Mouse (Mus musculus): ENCODE results near the gene Slc5a5. TPM values are rescaled to one million over a fixed set of nuclear protein-coding genes. Genes with fewer than 3 reads are reported as not detected.
"Not testable (repeated sequence)": the region's sequence is repeated elsewhere in the genome, so short reads cannot be mapped to it uniquely, and the experiment has no call there.

The Slc5a5 gene
- polyA plus RNA-seq, 3 experiments from 2014 or later = not detected

DNA sequence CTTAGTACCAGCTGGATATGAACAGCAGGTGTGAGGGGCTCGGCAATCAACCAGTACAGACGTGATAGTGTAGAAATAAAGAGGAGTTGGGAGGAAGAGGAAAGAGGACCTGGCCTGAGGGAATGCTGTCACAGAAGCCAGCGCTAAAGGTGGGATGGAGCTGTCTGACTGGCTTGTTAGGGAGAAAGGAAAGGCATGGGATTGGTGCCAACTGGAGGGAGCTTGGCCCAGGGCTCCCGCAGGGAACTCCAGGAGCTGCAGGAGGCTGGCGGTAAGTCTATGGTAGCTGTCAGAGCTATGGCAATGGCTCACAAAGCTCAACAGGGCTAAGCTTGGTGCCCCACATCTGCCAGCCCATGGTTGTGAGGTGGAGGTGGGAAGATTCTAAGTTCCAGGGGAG lies 9.7 kb upstream of the Slc5a5 start:
- no peak for ATAC-seq

DNA sequence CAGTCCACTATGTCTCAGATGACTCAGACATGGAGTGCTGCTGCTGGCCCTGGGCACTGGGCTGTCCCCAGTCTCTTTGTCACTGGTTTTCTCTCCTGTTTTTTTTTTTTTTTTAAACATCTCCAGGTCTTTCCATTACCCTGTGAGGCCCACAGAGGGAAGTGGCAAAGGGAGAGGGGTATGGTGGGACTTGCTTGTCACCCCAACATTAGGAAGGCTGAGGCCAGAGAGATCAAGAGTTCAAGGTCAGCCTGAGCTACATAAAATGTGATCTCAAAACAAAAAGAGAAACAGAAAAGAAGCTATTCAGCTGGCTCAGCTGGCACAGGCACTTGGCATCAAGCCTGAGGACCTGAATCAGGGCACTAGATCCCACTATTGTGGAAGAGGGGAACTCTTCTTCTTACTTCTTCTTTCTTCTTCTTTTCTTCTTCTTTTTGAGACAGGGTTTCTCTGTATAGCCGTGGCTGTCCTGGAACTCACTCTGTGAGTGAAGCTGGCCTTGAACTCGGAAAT lies 8.4 kb upstream of the Slc5a5 start:
- ATAC-seq = no peak

DNA sequence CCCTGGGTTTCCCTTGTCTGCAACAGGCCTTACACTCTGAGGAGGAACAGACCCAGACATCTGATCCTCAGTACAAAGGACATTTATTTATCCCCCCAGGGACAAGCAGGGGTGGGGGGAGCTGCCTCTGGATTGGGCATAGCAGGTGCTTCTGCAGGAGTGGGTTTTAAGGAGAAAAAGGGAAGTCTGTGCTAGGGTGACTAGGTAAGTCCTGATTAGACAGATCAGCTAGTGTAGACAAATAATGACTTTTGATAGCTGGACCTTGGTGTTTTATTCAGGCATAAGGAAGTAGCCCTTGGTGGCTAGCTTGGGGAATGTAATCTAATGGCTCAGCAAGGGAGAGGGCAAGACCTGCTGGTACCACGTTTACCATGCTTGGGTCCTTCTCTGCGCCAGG lies 6.7 kb upstream of the Slc5a5 start:
- no peak for ATAC-seq

DNA sequence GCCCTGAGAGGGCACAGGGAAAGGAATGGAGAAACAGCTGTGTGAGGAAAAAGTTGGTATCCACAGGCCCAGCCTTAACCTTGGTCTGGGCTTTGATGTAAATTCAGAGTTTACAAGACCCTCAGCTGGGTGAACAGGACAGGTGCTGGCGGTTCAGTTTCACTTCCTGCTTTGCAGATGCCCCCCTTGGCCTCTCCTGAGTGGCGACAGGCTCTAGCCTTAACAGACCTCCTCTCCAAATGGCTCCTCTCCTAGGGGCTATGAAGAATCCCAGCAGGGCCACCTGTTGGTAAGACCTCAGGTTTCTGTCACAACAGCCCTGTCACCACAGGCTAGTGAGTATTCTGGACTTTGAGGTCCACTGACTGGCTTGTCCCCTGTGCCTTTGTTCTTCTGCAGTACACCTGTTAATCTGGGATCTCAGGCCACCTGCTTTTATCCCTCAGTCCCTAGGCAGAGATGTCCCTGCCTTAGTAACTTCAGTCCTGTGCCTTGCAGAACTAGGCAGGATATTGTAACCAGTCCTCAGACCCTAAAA lies 6.2 kb upstream of the Slc5a5 start:
- ATAC-seq = no peak

GRCm38 (mm10) chr8:70897681-70898413 lies 5.3 kb upstream of the Slc5a5 start:
- ATAC-seq = peak; percentile 42

DNA sequence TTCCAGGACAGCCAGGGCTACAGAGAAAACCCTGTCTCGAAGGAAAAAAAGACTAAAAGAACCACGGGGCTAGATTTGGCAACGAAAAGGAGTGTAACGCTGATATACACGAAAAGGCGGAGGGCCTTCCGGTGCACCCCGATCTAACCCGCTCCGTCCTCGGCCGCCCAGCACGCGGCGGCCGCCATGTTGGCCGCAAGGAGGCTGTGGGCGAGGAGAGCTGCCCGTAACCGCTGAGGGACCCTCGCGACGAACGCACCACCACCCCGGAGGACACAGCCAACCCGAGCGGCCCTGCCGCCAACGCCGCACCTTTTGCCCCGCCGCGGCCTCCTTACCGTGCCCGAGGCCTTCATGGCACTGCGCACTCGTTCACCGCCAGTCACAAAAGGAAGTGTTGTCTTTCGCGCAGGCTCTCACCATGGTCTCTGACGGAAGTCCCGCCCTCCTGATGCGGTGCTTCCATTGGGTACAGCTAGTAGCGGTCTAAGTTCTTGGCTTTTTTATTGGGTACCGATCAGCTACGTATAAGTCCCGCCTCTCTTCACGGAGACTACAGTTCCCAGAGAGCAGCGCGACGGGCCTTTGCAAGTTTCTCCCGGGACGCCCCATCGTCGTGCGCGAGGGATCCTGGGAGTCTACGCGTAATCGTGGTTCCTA lies 4.6 kb upstream of the Slc5a5 start, which contains the start of gene Rpl18a:
TSS of gene Rpl18a (minus strand) at position 392 of the 660 bp plus-strand sequence.
- ATAC-seq = peak; percentile 98

- no peak for ATAC-seq
Observed at GRCm38 (mm10) chr8:70896316-70897020, 3.9 kb upstream of the Slc5a5 start.

DNA sequence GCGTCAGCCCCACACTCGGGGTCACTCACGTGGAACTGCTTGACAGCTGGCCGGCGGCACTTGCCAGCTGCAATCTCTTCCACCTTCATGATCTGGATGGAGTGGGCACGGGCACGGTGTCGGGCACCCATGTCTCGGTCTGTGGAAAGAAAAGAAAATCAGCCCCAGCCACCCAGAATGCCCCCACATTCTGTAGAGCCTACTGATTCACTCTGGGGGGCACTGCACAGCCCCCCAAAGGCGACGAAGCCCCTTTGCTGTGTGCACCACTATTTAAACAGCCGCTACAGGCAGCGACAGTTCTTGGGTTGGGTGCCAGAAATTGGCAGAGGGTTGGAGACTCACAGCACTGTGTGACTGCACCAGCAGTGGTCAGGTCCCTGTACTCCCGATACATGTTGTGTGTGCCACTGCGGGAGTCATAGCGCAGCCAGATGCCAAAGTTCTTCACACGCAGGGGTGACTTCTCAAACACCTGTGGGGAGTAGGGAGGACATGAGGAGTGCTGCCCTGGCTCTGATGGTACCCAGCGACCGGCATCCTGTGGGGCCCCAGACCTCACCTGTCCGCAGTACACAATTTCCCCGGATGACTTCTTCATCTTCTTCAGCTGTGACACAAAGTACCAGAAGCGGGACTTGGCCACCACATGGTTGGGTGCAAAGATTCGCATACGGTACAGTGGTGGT lies 3.2 kb upstream of the Slc5a5 start:
- ATAC-seq = not testable (repeated sequence)

GRCm38 (mm10) chr8:70894771-70895545 lies 2.4 kb upstream of the Slc5a5 start:
- no peak for ATAC-seq

- ATAC-seq = no peak
Observed at GRCm38 (mm10) chr8:70894385-70894720, 1.8 kb upstream of the Slc5a5 start.

DNA sequence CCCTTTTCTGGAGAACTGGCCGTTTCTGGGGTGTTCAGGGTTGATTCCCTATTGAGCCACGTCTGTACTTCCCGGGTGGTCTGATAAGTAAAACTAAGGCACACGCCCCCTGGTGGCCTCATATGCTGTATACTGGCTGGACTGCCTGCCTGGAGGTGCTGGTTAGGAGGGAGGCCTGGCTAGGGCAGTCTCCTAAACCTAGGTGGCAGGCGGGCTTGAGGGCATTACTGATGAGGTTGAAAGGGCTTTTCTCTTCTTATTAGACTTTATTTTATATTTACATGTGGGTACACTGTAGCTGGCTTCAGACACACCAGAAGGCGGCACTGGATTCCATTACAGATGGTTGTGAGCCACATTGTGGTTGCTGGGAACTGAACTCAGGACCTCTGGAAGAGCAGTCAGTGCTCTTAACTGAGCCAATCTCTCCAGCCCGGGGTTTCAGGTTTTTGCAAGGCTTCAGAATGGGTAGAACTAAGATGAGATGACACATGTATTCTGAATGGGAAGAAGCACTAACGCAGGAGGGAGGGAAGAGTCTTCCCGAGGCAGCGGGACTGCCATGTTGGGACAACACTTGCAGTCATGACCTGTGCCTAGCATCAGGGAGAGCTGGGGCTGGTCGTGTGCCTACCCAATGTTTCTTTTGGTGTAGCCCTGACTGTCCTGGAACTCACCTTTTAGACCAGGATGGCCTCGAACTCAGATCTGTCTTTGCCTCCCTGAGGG lies 1.3 kb upstream of the Slc5a5 start:
- ATAC-seq = no peak

DNA sequence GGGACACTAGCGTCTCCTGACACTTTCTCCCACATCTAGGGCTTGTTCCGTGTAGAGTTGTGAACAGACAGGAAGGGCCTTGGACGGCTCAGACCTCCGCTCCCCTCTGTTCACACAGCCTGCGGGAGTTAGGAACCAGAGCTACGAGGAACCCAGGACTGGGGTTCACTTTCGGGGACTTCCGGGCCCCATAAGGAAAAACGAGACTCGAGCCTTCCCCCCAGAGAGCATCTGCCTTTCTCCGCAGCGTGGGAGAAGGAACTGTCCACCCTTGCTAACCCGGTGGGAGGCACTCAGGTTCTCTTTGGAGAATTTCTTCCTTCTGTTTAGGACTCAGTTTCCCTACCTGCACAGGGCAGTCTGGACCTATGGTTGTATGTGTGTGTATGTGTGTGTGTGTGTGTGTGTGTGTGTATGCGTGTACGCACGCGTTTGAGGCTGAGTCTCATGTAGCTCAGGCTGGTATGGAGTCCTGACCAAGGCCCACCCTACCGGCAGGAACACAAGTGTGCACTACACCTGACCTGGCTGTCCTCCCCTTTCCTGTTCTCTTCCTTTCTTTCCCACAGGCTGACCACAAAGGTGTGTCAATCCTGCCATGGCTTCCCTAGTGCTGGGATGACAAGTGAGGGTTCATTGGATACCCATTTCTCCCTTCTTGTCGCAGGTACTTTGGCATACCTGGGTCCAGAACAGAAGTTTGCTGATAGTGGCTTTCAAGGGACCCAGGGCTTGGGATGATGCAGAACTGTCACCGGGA lies 519 bp upstream of the Slc5a5 start:
- ATAC-seq = no peak

GRCm38 (mm10) chr8:70891356-70891755 lies 1.2 kb downstream of the Slc5a5 start:
- no peak for ATAC-seq

DNA sequence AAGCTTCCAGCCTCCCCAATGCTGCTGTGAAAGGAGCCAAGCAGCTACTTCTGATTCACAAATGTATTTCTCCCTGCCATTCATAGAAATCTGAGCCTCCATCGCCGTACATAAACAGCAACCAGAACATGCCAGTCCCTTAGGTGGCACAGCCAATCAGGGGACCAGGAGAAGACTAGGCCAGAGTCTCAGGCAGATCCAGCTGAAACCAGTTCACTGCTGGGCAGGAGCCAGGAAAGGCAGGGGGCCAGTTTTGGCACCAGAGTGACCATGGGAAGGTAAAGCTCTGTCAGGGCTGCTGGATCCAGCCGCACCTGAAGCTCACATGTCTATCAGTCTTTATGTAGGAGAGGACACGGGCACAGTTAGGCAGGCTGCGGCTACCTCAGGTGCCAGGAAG lies 1.9 kb downstream of the Slc5a5 start:
- no peak for ATAC-seq

DNA sequence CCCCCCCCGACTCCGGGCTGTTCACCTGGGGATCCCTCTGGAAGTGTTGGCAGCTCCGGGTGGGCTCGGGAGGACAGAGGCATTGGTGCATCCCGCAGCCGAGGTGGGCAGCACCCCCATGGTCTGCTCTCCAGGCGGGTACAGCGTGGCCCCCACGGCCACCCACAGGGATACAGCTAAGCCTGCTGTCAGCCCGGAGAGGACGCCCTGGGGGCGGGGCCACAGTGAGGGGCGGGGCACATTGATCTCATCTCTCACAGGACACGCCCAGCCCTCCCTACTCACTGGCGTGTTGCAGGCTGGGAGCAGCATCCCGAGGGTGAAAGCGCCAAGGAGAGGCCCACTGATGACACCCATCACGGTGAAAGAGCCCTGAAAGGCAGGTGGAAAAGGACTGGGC lies 4.9 kb downstream of the Slc5a5 start:
- ATAC-seq = no peak

DNA sequence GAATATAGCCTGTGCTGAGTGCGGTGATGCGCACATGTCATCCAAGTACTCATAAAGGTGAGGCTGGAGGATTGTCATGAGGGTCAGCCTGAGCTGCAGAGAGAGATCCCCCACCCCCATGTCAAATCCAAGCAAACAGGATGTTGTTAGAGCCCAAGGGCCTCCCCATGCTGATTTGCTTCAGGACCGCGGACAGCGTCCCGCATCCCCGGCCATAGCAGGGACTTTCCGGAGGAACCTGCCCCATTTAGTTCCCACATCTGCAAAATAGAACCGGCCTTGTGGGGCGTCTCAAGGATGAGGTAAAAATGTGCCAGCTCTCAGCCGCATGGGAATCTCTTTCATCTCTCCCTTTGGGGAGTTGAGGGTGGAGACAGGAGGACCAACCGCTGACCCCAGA lies 6.9 kb downstream of the Slc5a5 start:
- ATAC-seq = no peak

- no peak for ATAC-seq
Observed at GRCm38 (mm10) chr8:70884683-70885082, 7.9 kb downstream of the Slc5a5 start.

DNA sequence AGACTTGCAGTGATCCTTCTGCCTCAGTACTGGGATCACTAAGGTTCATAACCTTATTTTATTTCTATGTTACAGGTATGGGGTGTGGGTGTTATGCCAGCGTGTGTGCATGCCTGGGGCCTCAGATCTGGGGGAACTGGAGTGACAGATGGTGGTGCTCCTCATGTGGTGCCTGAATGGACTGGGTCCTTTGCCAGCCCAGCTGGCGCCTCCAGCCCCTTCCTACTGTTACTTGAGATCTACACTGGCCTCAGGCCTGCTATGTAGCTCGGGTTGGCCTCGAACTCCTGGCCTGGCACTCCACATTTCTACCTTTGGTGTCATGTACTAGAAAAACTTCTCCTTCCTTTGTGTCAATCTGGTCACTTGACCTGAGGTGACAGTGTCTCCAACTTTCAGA lies 8.4 kb downstream of the Slc5a5 start:
- ATAC-seq = no peak

GRCm38 (mm10) chr8:70880546-70880945 lies 12.0 kb downstream of the Slc5a5 start:
- ATAC-seq = no peak

DNA sequence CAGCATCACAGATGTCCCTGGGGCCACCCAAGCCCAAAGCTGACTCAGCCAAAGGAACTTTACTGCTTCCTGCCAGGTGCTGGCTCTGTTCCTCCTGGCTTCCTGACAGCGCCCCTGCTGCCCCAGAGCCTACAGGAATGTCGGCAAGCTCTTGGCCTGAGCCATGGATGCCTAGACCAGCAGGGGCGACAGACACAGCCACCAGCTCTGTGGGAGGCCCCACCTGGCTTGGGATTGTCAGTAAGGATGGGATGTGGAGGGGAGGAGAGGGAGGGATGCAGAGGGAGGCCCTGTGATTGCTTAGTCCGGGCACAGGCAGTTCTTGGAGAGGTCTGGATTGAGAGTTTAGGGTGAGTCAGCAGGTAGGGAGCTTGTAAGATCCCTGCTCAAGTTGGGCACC lies 12.4 kb downstream of the Slc5a5 start:
- ATAC-seq = no peak
